Mouse (Mus musculus) spleen, embryonic (tissue): ENCODE measurements at regions not wholly inside any gene's neighbourhood (a gene's known extent, or its start where the extent isn't known, plus 50 kb on each side); places are given as distances from the start of the nearest gene placed in this dataset.

Source experiments
- CTCF ChIA-PET: fragments of 350-600 bp; sonication (Branson Sonifier 250); formaldehyde crosslinking; loops from one replicate; lab custom pipeline; 2022; lab: Charles Lee

DNA sequence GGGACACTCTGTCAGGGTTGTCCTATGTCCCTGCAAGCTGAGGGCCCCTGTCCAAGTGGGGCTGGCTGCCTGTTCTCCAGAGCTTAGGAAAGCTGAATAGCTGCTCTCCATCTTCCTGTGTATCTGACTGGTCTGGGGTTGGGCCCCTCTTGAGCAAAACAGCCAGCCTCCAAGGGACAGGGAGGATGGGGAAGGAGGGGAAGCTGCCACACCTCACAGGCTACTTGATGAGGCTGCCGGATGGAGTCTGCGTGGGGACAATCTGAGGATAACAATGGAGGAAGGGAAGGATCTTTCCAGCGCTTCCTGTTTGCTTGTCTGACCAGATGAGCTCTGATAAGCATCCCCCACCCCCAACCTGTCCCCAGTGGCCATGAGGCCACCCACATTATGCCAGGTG lies 57.1 kb upstream of the Ccnd1 start:
- CTCF ChIA-PET, result no interaction called here

DNA sequence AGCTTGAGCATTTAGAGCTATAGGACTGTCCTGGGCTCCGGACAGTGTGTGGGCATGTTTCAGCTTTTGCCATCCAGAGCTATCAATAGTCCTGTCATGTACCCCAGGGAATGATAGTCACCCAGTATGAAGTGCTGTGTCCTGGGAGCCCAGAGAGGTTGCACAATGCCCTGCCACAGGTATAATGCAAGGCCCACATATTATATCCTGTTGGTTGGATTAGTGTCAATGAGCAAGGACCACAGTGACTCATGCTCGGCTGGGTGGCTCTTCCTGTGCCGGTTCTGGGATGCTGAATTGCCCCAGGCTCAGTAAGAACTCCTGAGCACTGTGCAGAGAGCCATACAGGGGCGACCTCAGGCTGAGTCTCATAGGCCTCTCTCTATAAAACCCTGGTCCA lies 54.5 kb upstream of the Ccnd1 start:
- CTCF ChIA-PET, result no interaction called here

DNA sequence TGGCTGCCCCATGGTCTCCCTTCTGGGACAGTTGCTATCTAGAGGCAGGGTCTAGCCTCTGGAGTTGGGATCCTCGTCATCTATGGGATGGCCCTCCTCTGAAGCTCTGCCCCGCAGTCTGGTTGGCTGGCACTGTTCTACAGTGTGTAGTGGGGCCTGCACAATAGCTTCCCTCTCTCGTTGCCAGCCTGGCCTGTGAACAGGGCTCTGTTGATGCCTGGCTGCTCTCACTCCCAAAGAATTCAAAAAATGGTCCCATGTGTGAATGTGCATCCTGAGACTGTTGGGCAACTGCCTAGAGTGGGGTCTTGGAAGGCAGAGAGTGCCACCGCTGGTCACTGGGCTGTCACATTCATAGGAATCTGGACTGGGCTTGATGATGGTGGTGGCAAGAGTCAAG lies 53.8 kb upstream of the Ccnd1 start:
- CTCF ChIA-PET, result no interaction called here

DNA sequence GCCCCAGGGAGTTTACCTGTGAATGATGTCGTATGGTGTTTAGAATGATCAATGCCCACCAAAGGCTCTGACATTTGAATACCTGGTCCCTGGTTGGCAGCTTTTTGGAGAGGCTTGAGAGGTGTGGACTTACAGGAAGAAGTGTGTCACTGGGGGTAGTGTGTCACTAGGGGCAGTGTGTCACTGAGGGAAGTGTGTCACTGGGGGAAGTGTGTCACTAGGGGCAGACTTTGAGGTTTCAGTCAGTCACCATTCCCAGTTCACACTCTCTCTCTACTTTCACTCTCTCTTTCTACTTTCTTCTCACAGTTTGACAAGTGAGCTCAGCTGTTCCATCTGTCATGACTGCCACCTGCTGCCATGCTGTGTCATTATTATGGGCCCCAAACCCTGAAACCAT lies 52.0 kb upstream of the Ccnd1 start:
- CTCF ChIA-PET, result no interaction called here
